Mouse (Mus musculus): ENCODE data around the gene Ccer2. TPM values are rescaled to one million over a fixed set of nuclear protein-coding genes. Genes with fewer than 3 reads are reported as not detected.
A peak's percentile ranks its signal among the peaks of the same experiment; 100 is the strongest.

Ccer2 gene
- polyA plus RNA-seq, 1 experiment from 2014 or later = 3.2 TPM

- H3K36me3 ChIP-seq = no peaks in the 10 kb centered on the region
- no peak; the same call in 1 of the 2 replicates for ATAC-seq (ENCODE audit: low FRiP score)
- no peak overlapping the region for H3K27ac ChIP-seq
- H3K4me3 ChIP-seq = no peak overlapping the region
- 8% methylated on average over 14 of the region's 14 CpGs for WGBS
- peaks cover 8% of the 10 kb centered on the region for H3K9me3 ChIP-seq (replicated peaks)
- H3K4me1 ChIP-seq = no peaks in the 10 kb centered on the region
- H3K9ac ChIP-seq = no peak overlapping the region
- H3K4me2 ChIP-seq (replicated peaks) = peak overlapping the region; percentile 26; the same call in 1 of the 2 replicates
- peaks cover 2% of the 10 kb centered on the region for H3K27me3 ChIP-seq
Measured at GRCm38 (mm10) chr7:28726600-28726999, 29.4 kb upstream of the Ccer2 start.

GRCm38 (mm10) chr7:28727649-28728340, 28.2 kb upstream of the Ccer2 start:
- 54% methylated on average over 10 of the region's 10 CpGs for WGBS
- H3K9ac ChIP-seq = 0 out of 2 replicates have a peak overlapping the region, but pooled peaks have one; percentile 23

GRCm38 (mm10) chr7:28732341-28733142, 23.4 kb upstream of the Ccer2 start:
- Histone ChIP-seq H3K27ac (no peak overlapping the region), H3K9ac (peak overlapping the region; percentile 46), H3K4me2 (replicated peaks) (peak overlapping the region; percentile 62), H3K36me3 (peaks cover 9% of the 10 kb centered on the region), H3K4me1 (peaks cover 8% of the 10 kb centered on the region), H3K27me3 (peaks cover 16% of the 10 kb centered on the region), H3K4me3 (peak overlapping the region; percentile 38), H3K9me3 (replicated peaks) (peaks cover 10% of the 10 kb centered on the region)
- 3% methylated on average over 58 of the region's 58 CpGs for WGBS
- peak; percentile 78 for ATAC-seq (ENCODE audit: low FRiP score)

More at GRCm38 (mm10) chr7:28727649-28728340, 28.2 kb upstream of the Ccer2 start:
- H3K4me2 ChIP-seq (replicated peaks) = no peak overlapping the region
- peaks cover 2% of the 10 kb centered on the region for H3K4me1 ChIP-seq
- no peaks in the 10 kb centered on the region for H3K36me3 ChIP-seq
- peaks cover 10% of the 10 kb centered on the region for H3K9me3 ChIP-seq (replicated peaks)
- no peak overlapping the region for H3K4me3 ChIP-seq
- H3K27me3 ChIP-seq = peaks cover 11% of the 10 kb centered on the region
- peak; percentile 43 for ATAC-seq (ENCODE audit: low FRiP score)
- H3K27ac ChIP-seq = no peak overlapping the region

- Histone ChIP-seq H3K27ac (no peak overlapping the region), H3K27me3 (peaks cover 16% of the 10 kb centered on the region), H3K4me3 (peak overlapping the region; percentile 38), H3K9me3 (replicated peaks) (peaks cover 10% of the 10 kb centered on the region), H3K9ac (no peak overlapping the region), H3K4me2 (replicated peaks) (peak overlapping the region; percentile 62), H3K36me3 (peaks cover 15% of the 10 kb centered on the region), H3K4me1 (peaks cover 8% of the 10 kb centered on the region)
- 0 out of 2 replicates have a peak, but pooled peaks have one; percentile 17 for ATAC-seq (ENCODE audit: low FRiP score)
- 5% methylated on average over 11 of the region's 11 CpGs for WGBS
Measured at GRCm38 (mm10) chr7:28733211-28733610, 22.8 kb upstream of the Ccer2 start.

- H3K4me1 ChIP-seq = peaks cover 8% of the 10 kb centered on the region
- no peak overlapping the region for H3K4me3 ChIP-seq
- peaks cover 10% of the 10 kb centered on the region for H3K9me3 ChIP-seq (replicated peaks)
- peaks cover 30% of the 10 kb centered on the region for H3K36me3 ChIP-seq
- no peak for ATAC-seq (ENCODE audit: low FRiP score)
- no peak overlapping the region for H3K4me2 ChIP-seq (replicated peaks)
- peaks cover 16% of the 10 kb centered on the region for H3K27me3 ChIP-seq
- H3K27ac ChIP-seq = no peak overlapping the region
- no peak overlapping the region for H3K9ac ChIP-seq
- WGBS = 86% methylated on average over 6 of the region's 6 CpGs
Measured at GRCm38 (mm10) chr7:28735701-28736100, 20.3 kb upstream of the Ccer2 start.

- H3K27me3 ChIP-seq = no peaks in the 10 kb centered on the region
- no peak overlapping the region for H3K9ac ChIP-seq
- WGBS = 97% methylated on average over 21 of the region's 21 CpGs
- peaks cover 13% of the 10 kb centered on the region for H3K4me1 ChIP-seq
- no peak overlapping the region for H3K4me2 ChIP-seq (replicated peaks)
- no peaks in the 10 kb centered on the region for H3K9me3 ChIP-seq (replicated peaks)
- H3K27ac ChIP-seq = no peak overlapping the region
- peaks cover 35% of the 10 kb centered on the region for H3K36me3 ChIP-seq
- H3K4me3 ChIP-seq = no peak overlapping the region
- ATAC-seq (ENCODE audit: low FRiP score) = no peak
Measured at GRCm38 (mm10) chr7:28739829-28740228, 16.1 kb upstream of the Ccer2 start.

- no peak for ATAC-seq (ENCODE audit: low FRiP score)
- 45% methylated on average over 9 of the region's 9 CpGs for WGBS
- peaks cover 42% of the 10 kb centered on the region for H3K36me3 ChIP-seq
- peak overlapping the region; percentile 56 for H3K4me3 ChIP-seq
- peak overlapping the region; percentile 26; the same call in 1 of the 2 replicates for H3K27ac ChIP-seq
- H3K9ac ChIP-seq = peak overlapping the region; percentile 86
- H3K4me1 ChIP-seq = peaks cover 13% of the 10 kb centered on the region
- H3K9me3 ChIP-seq (replicated peaks) = no peaks in the 10 kb centered on the region
- H3K27me3 ChIP-seq = no peaks in the 10 kb centered on the region
- H3K4me2 ChIP-seq (replicated peaks) = peak overlapping the region; percentile 91
Measured at GRCm38 (mm10) chr7:28740949-28741348, 15.0 kb upstream of the Ccer2 start.

- Histone ChIP-seq H3K27me3 (no peaks in the 10 kb centered on the region), H3K4me2 (replicated peaks) (peak overlapping the region; percentile 91), H3K9me3 (replicated peaks) (no peaks in the 10 kb centered on the region), H3K4me1 (peaks cover 13% of the 10 kb centered on the region), H3K4me3 (peak overlapping the region; percentile 56), H3K36me3 (peaks cover 46% of the 10 kb centered on the region), H3K27ac (peak overlapping the region; percentile 26; the same call in 1 of the 2 replicates), H3K9ac (peak overlapping the region; percentile 86)
- ATAC-seq (ENCODE audit: low FRiP score) = peak; percentile 36
- WGBS = 1% methylated on average over 13 of the region's 13 CpGs
Measured at GRCm38 (mm10) chr7:28741368-28741708, 14.6 kb upstream of the Ccer2 start.

GRCm38 (mm10) chr7:28741709-28742438, 14.1 kb upstream of the Ccer2 start, which contains the start of the genes Mrps12 and Sars2:
Mrps12 (minus strand) TSS chr7:28741820.
Sars2 (plus strand) TSS chr7:28741992.
- Histone ChIP-seq H3K27ac (peak within 1 kb of the TSS; percentile 76), H3K4me3 (peak within 1 kb of the TSS; percentile 56), H3K9me3 (replicated peaks) (no peaks in the 10 kb centered on the region), H3K4me2 (replicated peaks) (peak within 1 kb of the TSS; percentile 91), H3K4me1 (peaks cover 13% of the 10 kb centered on the region), H3K27me3 (no peaks in the 10 kb centered on the region), H3K36me3 (peaks cover 50% of the 10 kb centered on the region), H3K9ac (peak within 1 kb of the TSS; percentile 86)
- under 1% methylated on average over 39 of the region's 39 CpGs for WGBS
- peak; percentile 99 for ATAC-seq (ENCODE audit: low FRiP score)

GRCm38 (mm10) chr7:28749935-28750334, 6.0 kb upstream of the Ccer2 start:
- ATAC-seq (ENCODE audit: low FRiP score) = no peak
- 91% methylated on average over 7 of the region's 7 CpGs for WGBS
- H3K9ac ChIP-seq = no peak overlapping the region
- no peak overlapping the region for H3K4me3 ChIP-seq
- H3K27me3 ChIP-seq = no peaks in the 10 kb centered on the region
- no peak overlapping the region for H3K4me2 ChIP-seq (replicated peaks)
- H3K27ac ChIP-seq = no peak overlapping the region
- H3K9me3 ChIP-seq (replicated peaks) = no peaks in the 10 kb centered on the region
- H3K36me3 ChIP-seq = peaks cover 39% of the 10 kb centered on the region
- no peaks in the 10 kb centered on the region for H3K4me1 ChIP-seq

GRCm38 (mm10) chr7:28758623-28759022, 2.6 kb downstream of the Ccer2 start:
- ATAC-seq (ENCODE audit: low FRiP score) = no peak
- H3K4me1 ChIP-seq = peaks cover 5% of the 10 kb centered on the region; the same call in 1 of the 2 replicates
- no peak overlapping the region for H3K27ac ChIP-seq
- H3K9ac ChIP-seq = no peak overlapping the region
- H3K27me3 ChIP-seq = peaks cover 13% of the 10 kb centered on the region
- H3K4me3 ChIP-seq = no peak overlapping the region
- H3K36me3 ChIP-seq = peaks cover 39% of the 10 kb centered on the region
- no peak overlapping the region for H3K4me2 ChIP-seq (replicated peaks)
- H3K9me3 ChIP-seq (replicated peaks) = no peaks in the 10 kb centered on the region
- WGBS = 83% methylated on average over 13 of the region's 13 CpGs

GRCm38 (mm10) chr7:28761907-28762306, 5.9 kb downstream of the Ccer2 start:
- H3K36me3 ChIP-seq = peaks cover 39% of the 10 kb centered on the region
- 94% methylated on average over 9 of the region's 9 CpGs for WGBS
- ATAC-seq (ENCODE audit: low FRiP score) = no peak

More at GRCm38 (mm10) chr7:28761907-28762306, 5.9 kb downstream of the Ccer2 start:
- peaks cover 10% of the 10 kb centered on the region for H3K4me1 ChIP-seq
- no peak overlapping the region for H3K9ac ChIP-seq
- no peak overlapping the region for H3K4me2 ChIP-seq (replicated peaks)
- H3K27ac ChIP-seq = no peak overlapping the region
- H3K9me3 ChIP-seq (replicated peaks) = no peaks in the 10 kb centered on the region
- H3K4me3 ChIP-seq = no peak overlapping the region
- H3K27me3 ChIP-seq = peaks cover under 1% of the 10 kb centered on the region; the same call in 1 of the 2 replicates

Data from hindbrain, embryonic 12.5 days (tissue).